Mouse (Mus musculus) midbrain, embryonic 11.5 days (tissue): ENCODE measurements around the gene Mmab. TPM values are rescaled to one million over a fixed set of nuclear protein-coding genes. Genes with fewer than 3 reads are reported as not detected.
A peak's percentile ranks its signal among the peaks of the same experiment; 100 is the strongest.

Experiments
- ATAC-seq: fragments of 200-750 bp; cut with Nextera tagmentation; 2 replicates; pipeline ENCODE4 v1.8.0; 2017; ENCODE audit warnings: moderate TSS enrichment, moderate library complexity; ENCODE audit not compliant: low FRiP score
- DNase-seq: peaks from one replicate; pipeline ENCODE4 v3.0.0; 2015; ENCODE audit warnings: low spot score; ENCODE audit errors: missing footprints
- H3K27ac ChIP-seq: fragments of 300-500 bp; sonication (generic); 2 replicates; pipeline ENCODE4 v1.5.1; 2014; ENCODE audit warnings: low read depth, low read length
- H3K27me3 ChIP-seq: fragments of 300-500 bp; sonication (generic); 2 replicates; pipeline ENCODE4 v1.6.1; 2014; ENCODE audit warnings: mild to moderate bottlenecking, low read length, moderate library complexity, mixed read lengths; ENCODE audit not compliant: control insufficient read depth, insufficient read depth
- H3K36me3 ChIP-seq: fragments of 300-500 bp; sonication (generic); 2 replicates; pipeline ENCODE4 v1.6.1; 2014; ENCODE audit warnings: mild to moderate bottlenecking, low read length, moderate library complexity, mixed read lengths; ENCODE audit not compliant: control insufficient read depth, insufficient read depth
- H3K4me1 ChIP-seq: fragments of 300-500 bp; sonication (generic); 2 replicates; pipeline ENCODE4 v1.6.1; 2014; ENCODE audit warnings: low read length; ENCODE audit not compliant: control insufficient read depth, insufficient read depth
- H3K4me2 ChIP-seq: fragments of 300-500 bp; sonication (generic); 2 replicates; pipeline ENCODE4 v1.6.1; 2014; ENCODE audit warnings: mild to moderate bottlenecking, moderate library complexity
- H3K4me3 ChIP-seq: fragments of 300-500 bp; sonication (generic); 2 replicates; pipeline ENCODE4 v1.5.1; 2014; ENCODE audit warnings: low read depth, low read length
- H3K9ac ChIP-seq: fragments of 300-500 bp; sonication (generic); 2 replicates; pipeline ENCODE4 v1.6.1; 2014; ENCODE audit warnings: low read length
- H3K9me3 ChIP-seq: fragments of 300-500 bp; sonication (generic); 2 replicates; pipeline ENCODE4 v1.6.1; 2016; ENCODE audit warnings: low read length; ENCODE audit not compliant: control insufficient read depth
- WGBS: fragments of 180-500 bp; shearing (Covaris S2); extraction: QIAGEN DNeasy Blood & Tissue Kit; methylation state at CpG from one replicate; pipeline ENCODE4 v1.1.7; 2014; 5-methylcytosine and 5-hydroxymethylcytosine counted together
- polyA plus RNA-seq: library from polyadenylated mRNA; unstranded; fragments of >200 nt; fragmentation: Nextera tagmentation; extraction: Ambion mirVana; gene quantifications from 2 replicates; pipeline ENCODE4 v1.2.1, GENCODE M21; 2014

The Mmab gene
- polyA plus RNA-seq, 1 experiment from 2014 or later: 23.7 TPM

GRCm38 (mm10) chr5:114421561-114422298 is 22.1 kb downstream of the Mmab start:
- ATAC-seq (no peak), DNase-seq (no peak)
- Histone ChIP-seq H3K27ac (no peak overlapping the region), H3K9ac (no peak overlapping the region), H3K9me3 (no peaks in the 10 kb centered on the region), H3K27me3 (no peaks in the 10 kb centered on the region), H3K4me1 (no peaks in the 10 kb centered on the region), H3K4me2 (no peak overlapping the region), H3K4me3 (no peak overlapping the region), H3K36me3 (peaks cover 22% of the 10 kb centered on the region)
- 85% methylated on average over 11 of the region's 11 CpGs for WGBS

GRCm38 (mm10) chr5:114418541-114418940 is 25.3 kb downstream of the Mmab start:
- H3K9me3 ChIP-seq: no peaks in the 10 kb centered on the region
- DNase-seq (peak; percentile 86), ATAC-seq (no peak)
- no peaks in the 10 kb centered on the region for H3K4me1 ChIP-seq
- H3K4me3 ChIP-seq: no peak overlapping the region
- peaks cover 34% of the 10 kb centered on the region for H3K36me3 ChIP-seq
- H3K4me2 ChIP-seq: no peak overlapping the region
- no peak overlapping the region for H3K27ac ChIP-seq
- no peaks in the 10 kb centered on the region for H3K27me3 ChIP-seq
- 83% methylated on average over 8 of the region's 8 CpGs for WGBS
- H3K9ac ChIP-seq: no peak overlapping the region

GRCm38 (mm10) chr5:114416855-114417254 is 27.0 kb downstream of the Mmab start:
- Histone ChIP-seq H3K4me3 (no peak overlapping the region), H3K27me3 (no peaks in the 10 kb centered on the region), H3K4me2 (no peak overlapping the region), H3K4me1 (no peaks in the 10 kb centered on the region), H3K9ac (no peak overlapping the region), H3K36me3 (peaks cover 44% of the 10 kb centered on the region), H3K9me3 (no peaks in the 10 kb centered on the region), H3K27ac (no peak overlapping the region)
- ATAC-seq (no peak), DNase-seq (no peak)
- 87% methylated on average over 8 of the region's 8 CpGs for WGBS

GRCm38 (mm10) chr5:114415606-114416005 is 28.3 kb downstream of the Mmab start:
- WGBS: 98% methylated on average over 5 of the region's 5 CpGs
- ATAC-seq (no peak), DNase-seq (no peak)
- H3K36me3 ChIP-seq: peaks cover 49% of the 10 kb centered on the region
- H3K27ac ChIP-seq: no peak overlapping the region
- H3K4me3 ChIP-seq: no peak overlapping the region
- no peaks in the 10 kb centered on the region for H3K4me1 ChIP-seq
- H3K9me3 ChIP-seq: no peaks in the 10 kb centered on the region
- H3K9ac ChIP-seq: no peak overlapping the region
- H3K27me3 ChIP-seq: no peaks in the 10 kb centered on the region
- no peak overlapping the region for H3K4me2 ChIP-seq

- Histone ChIP-seq H3K9ac (no peak overlapping the region), H3K4me3 (no peak overlapping the region), H3K27ac (no peak overlapping the region), H3K36me3 (peaks cover 47% of the 10 kb centered on the region), H3K4me1 (no peaks in the 10 kb centered on the region), H3K9me3 (no peaks in the 10 kb centered on the region), H3K4me2 (no peak overlapping the region), H3K27me3 (no peaks in the 10 kb centered on the region)
- ATAC-seq (no peak), DNase-seq (no peak)
- WGBS: 80% methylated on average over 16 of the region's 16 CpGs
These were observed 30.7 kb downstream of the Mmab start for GRCm38 (mm10) chr5:114413067-114413735.

- Histone ChIP-seq H3K9me3 (no peaks in the 10 kb centered on the region), H3K27me3 (no peaks in the 10 kb centered on the region), H3K4me3 (no peak overlapping the region), H3K9ac (no peak overlapping the region), H3K27ac (no peak overlapping the region), H3K4me2 (no peak overlapping the region), H3K4me1 (no peaks in the 10 kb centered on the region), H3K36me3 (peaks cover 53% of the 10 kb centered on the region)
- 82% methylated on average over 23 of the region's 23 CpGs for WGBS
- DNase-seq (no peak), ATAC-seq (no peak)
These were observed 31.4 kb downstream of the Mmab start for GRCm38 (mm10) chr5:114412361-114412998.

GRCm38 (mm10) chr5:114410429-114410828 is 33.4 kb downstream of the Mmab start:
- Histone ChIP-seq H3K27me3 (no peaks in the 10 kb centered on the region), H3K36me3 (peaks cover 50% of the 10 kb centered on the region), H3K27ac (no peak overlapping the region), H3K4me3 (no peak overlapping the region), H3K9me3 (no peaks in the 10 kb centered on the region), H3K4me2 (no peak overlapping the region), H3K9ac (no peak overlapping the region), H3K4me1 (no peaks in the 10 kb centered on the region)
- ATAC-seq (no peak), DNase-seq (no peak)
- WGBS: 88% methylated on average over 13 of the region's 13 CpGs

- no peak overlapping the region for H3K4me2 ChIP-seq
- ATAC-seq (no peak), DNase-seq (no peak)
- H3K9me3 ChIP-seq: no peaks in the 10 kb centered on the region
- no peaks in the 10 kb centered on the region for H3K4me1 ChIP-seq
- WGBS: 97% methylated on average over 11 of the region's 11 CpGs
- no peaks in the 10 kb centered on the region for H3K27me3 ChIP-seq
- H3K27ac ChIP-seq: no peak overlapping the region
- no peak overlapping the region for H3K4me3 ChIP-seq
- peaks cover 51% of the 10 kb centered on the region for H3K36me3 ChIP-seq
- H3K9ac ChIP-seq: no peak overlapping the region
These were observed 35.0 kb downstream of the Mmab start for GRCm38 (mm10) chr5:114408846-114409245.

- WGBS: 92% methylated on average over 9 of the region's 9 CpGs
- no peak overlapping the region for H3K4me2 ChIP-seq
These were observed 36.0 kb downstream of the Mmab start for GRCm38 (mm10) chr5:114407810-114408209.

More at GRCm38 (mm10) chr5:114407810-114408209, 36.0 kb downstream of the Mmab start:
- Histone ChIP-seq H3K36me3 (peaks cover 57% of the 10 kb centered on the region), H3K27me3 (no peaks in the 10 kb centered on the region), H3K9ac (no peak overlapping the region), H3K4me1 (no peaks in the 10 kb centered on the region), H3K9me3 (no peaks in the 10 kb centered on the region), H3K27ac (no peak overlapping the region), H3K4me3 (no peak overlapping the region)
- ATAC-seq (no peak), DNase-seq (no peak)
